Mouse (Mus musculus): ENCODE measurements at regions not wholly inside any gene's neighbourhood (a gene's known extent, or its start where the extent isn't known, plus 50 kb on each side); places are given as distances from the start of the nearest gene placed in this dataset.

DNA sequence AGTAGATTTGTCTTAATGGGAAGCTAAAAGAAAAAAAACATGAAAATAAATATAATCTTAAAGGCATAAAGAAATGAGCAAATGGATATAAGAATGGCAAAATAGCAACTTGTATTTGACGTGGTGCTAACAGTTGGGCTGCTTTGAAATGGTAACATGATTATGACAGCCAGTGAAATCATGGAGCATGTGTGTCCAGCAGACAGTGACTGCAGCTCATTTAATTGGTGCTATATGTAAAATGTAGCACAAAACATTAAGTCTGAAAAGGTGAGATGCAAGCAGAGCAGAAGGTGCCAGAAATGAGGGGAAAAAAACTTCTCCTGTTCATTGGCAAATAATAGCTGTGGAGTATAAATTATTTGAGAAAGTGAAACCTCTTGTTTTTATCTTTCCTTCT, 201.1 kb upstream of the Celf2 start:
- no peaks in the 10 kb centered on the region for H3K27me3 ChIP-seq (ENCODE audit: control insufficient read depth, insufficient read depth, insufficient read length)
- H3K4me3 ChIP-seq (ENCODE audit: insufficient read depth, poor library complexity, severe bottlenecking), result no peak overlapping the region
- no peaks in the 10 kb centered on the region for H3K79me2 ChIP-seq (ENCODE audit: control insufficient read depth, insufficient read depth)
- H3ac ChIP-seq (ENCODE audit: control insufficient read depth, insufficient read length, low read depth), result no peak overlapping the region
- TF ChIP-seq MYOD1 (IDR thresholded peaks at IDR 0.05; ENCODE audit: control insufficient read depth, insufficient read length, low read depth) (no peak), USF1 (IDR thresholded peaks at IDR 0.05; ENCODE audit: low read depth) (no peak), CTCF (IDR thresholded peaks at IDR 0.05; ENCODE audit: control insufficient read depth, insufficient read depth, insufficient read length) (no peak), FOSL1 (IDR thresholded peaks at IDR 0.05; ENCODE audit: insufficient read depth, low read length, poor library complexity, severe bottlenecking) (no peak), CEBPB (IDR thresholded peaks at IDR 0.05; ENCODE audit: low read depth) (no peak), MAX (IDR thresholded peaks at IDR 0.05) (no peak)
- no peaks in the 10 kb centered on the region for H3K79me3 ChIP-seq (ENCODE audit: low read depth)
- no peaks in the 10 kb centered on the region for H3K36me3 ChIP-seq (ENCODE audit: control insufficient read depth, insufficient read depth)

DNA sequence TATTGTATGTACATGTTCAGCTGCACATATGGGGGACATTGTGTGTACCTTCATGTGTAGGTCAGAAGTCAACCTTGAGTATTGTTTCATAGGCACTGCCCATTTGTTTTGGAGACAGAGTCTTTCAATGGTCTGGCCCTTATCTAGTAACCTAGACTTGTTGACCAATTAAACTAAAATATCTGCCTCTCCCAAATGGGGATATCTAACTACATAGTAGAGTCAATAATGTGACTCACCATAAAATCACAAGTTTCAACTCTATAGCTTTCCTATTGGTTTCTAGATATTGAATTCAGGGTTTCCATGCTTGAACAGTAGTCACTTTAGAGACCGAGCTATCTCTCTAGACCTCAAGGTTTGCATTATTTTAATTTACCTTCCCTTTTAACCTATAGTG, 174.0 kb upstream of the Celf2 start:
- Histone ChIP-seq H3K27me3 (ENCODE audit: control insufficient read depth, insufficient read depth, insufficient read length) (no peaks in the 10 kb centered on the region), H3K79me3 (ENCODE audit: low read depth) (no peaks in the 10 kb centered on the region), H3K36me3 (ENCODE audit: control insufficient read depth, insufficient read depth) (no peaks in the 10 kb centered on the region), H3ac (ENCODE audit: control insufficient read depth, insufficient read length, low read depth) (no peak overlapping the region), H3K79me2 (ENCODE audit: control insufficient read depth, insufficient read depth) (no peaks in the 10 kb centered on the region), H3K4me3 (ENCODE audit: insufficient read depth, poor library complexity, severe bottlenecking) (no peak overlapping the region)
- no peak for TF ChIP-seq CTCF (IDR thresholded peaks at IDR 0.05; ENCODE audit: control insufficient read depth, insufficient read depth, insufficient read length)

DNA sequence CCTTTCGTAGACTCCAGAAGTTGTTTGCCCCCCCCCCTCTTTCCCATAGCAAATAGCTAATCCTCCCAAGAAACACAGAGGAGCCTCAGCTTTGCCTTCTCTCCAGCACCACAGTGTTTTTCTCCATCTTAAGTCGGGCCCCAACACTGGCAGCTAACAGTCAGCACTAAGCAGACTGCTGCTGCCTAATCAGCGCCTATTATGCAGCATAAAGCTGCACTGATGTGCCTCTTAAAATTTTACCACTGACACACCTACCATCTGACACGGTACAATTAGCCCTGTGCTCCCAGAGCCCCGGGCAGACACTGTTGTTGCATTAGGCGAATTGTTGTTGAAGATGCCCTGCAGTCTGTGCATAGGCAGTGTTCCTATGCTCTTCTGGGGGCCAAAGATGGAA, 131.5 kb upstream of the Celf2 start:
- H3K36me3 ChIP-seq (ENCODE audit: control insufficient read depth, insufficient read depth), result no peaks in the 10 kb centered on the region
- H3K4me3 ChIP-seq (ENCODE audit: insufficient read depth, poor library complexity, severe bottlenecking), result no peak overlapping the region
- H3K79me3 ChIP-seq (ENCODE audit: low read depth), result no peaks in the 10 kb centered on the region
- H3ac ChIP-seq (ENCODE audit: control insufficient read depth, insufficient read length, low read depth), result no peak overlapping the region
- no peak for TF ChIP-seq MAX (IDR thresholded peaks at IDR 0.05)
- no peak for TF ChIP-seq CTCF (IDR thresholded peaks at IDR 0.05; ENCODE audit: control insufficient read depth, insufficient read depth, insufficient read length)
- TF ChIP-seq CEBPB (IDR thresholded peaks at IDR 0.05; ENCODE audit: low read depth), result no peak
- TF ChIP-seq USF1 (IDR thresholded peaks at IDR 0.05; ENCODE audit: low read depth), result no peak
- H3K27me3 ChIP-seq (ENCODE audit: control insufficient read depth, insufficient read depth, insufficient read length), result no peaks in the 10 kb centered on the region
- no peaks in the 10 kb centered on the region for H3K79me2 ChIP-seq (ENCODE audit: control insufficient read depth, insufficient read depth)

DNA sequence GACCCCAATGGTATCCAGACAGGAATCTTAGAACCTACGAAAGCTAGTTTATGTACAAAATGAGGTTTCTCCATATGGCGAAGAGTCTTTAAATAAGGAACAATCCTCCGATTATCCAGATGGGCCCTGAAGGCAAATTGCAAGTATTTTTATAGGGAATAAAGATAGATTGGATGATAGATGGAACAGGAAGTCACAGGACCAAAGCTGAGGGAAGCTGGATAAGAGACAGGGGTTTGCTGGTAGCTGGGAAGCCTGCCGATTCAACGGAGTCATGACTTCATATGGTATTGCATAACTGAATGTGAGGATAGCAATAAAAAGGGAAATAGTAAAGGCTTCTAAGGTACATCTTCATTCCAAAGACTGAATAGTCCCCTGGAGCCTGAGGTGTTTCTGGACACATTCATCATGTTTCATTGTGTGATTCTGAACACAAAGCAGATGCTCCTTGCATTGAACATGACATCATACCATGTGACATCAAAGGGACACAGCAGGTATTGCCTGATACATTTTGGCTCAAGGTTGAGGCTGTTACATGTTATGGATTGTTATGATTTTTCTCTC, 113.4 kb upstream of the Celf2 start:
- Histone ChIP-seq H3K79me3 (ENCODE audit: low read depth) (no peaks in the 10 kb centered on the region), H3K36me3 (ENCODE audit: control insufficient read depth, insufficient read depth) (no peaks in the 10 kb centered on the region), H3ac (ENCODE audit: control insufficient read depth, insufficient read length, low read depth) (no peak overlapping the region), H3K4me3 (ENCODE audit: insufficient read depth, poor library complexity, severe bottlenecking) (no peak overlapping the region), H3K27me3 (ENCODE audit: control insufficient read depth, insufficient read depth, insufficient read length) (no peaks in the 10 kb centered on the region), H3K79me2 (ENCODE audit: control insufficient read depth, insufficient read depth) (no peaks in the 10 kb centered on the region)
- TF ChIP-seq FOSL1 (IDR thresholded peaks at IDR 0.05; ENCODE audit: insufficient read depth, low read length, poor library complexity, severe bottlenecking) (no peak), CEBPB (IDR thresholded peaks at IDR 0.05; ENCODE audit: low read depth) (no peak), MAX (IDR thresholded peaks at IDR 0.05) (no peak), CTCF (IDR thresholded peaks at IDR 0.05; ENCODE audit: control insufficient read depth, insufficient read depth, insufficient read length) (no peak), MYOD1 (IDR thresholded peaks at IDR 0.05; ENCODE audit: control insufficient read depth, insufficient read length, low read depth) (no peak), USF1 (IDR thresholded peaks at IDR 0.05; ENCODE audit: low read depth) (no peak), MYOG (IDR thresholded peaks at IDR 0.05; ENCODE audit: control insufficient read depth, extremely low read depth, insufficient read length) (no peak)

DNA sequence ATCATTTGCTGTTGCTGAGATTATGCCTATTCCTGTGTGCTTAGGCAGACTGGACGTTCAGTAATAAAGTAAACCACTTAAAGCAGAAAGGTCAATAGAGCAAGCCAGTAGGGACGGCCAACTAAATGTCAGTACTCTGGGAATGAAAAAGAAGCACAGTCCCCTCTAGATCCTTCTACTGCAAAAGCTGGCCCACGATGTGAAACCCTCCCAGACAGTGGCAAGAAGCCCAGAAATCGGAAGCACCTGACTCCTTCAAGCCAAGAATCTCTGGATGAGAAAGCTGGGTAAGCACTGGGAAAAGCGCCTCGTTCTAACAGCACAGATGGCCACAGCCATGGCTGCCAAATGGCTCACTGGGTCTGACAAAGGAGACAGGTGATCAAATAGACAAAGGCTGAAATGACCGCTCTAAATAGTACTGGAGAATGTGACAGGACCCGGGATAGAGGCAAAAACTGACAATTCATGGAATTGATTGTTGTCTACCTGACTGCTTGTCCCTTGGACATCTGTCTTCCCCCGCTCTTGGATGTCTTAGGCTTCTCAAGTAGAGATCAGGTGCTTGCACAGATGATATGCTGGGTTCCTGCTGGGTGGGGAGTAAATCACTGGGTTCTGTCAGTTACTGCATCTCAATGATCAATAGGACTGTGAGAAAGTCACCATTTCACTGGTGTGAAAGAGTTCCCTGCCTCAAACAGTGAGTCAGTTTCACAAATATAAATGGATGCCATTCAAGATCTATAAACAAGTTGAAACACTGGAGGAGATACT, 110.7 kb upstream of the Celf2 start:
- TF ChIP-seq CTCF (IDR thresholded peaks at IDR 0.05; ENCODE audit: control insufficient read depth, insufficient read depth, insufficient read length) (no peak), USF1 (IDR thresholded peaks at IDR 0.05; ENCODE audit: low read depth) (no peak)
- Histone ChIP-seq H3ac (ENCODE audit: control insufficient read depth, insufficient read length, low read depth) (no peak overlapping the region), H3K27me3 (ENCODE audit: control insufficient read depth, insufficient read depth, insufficient read length) (no peaks in the 10 kb centered on the region)

DNA sequence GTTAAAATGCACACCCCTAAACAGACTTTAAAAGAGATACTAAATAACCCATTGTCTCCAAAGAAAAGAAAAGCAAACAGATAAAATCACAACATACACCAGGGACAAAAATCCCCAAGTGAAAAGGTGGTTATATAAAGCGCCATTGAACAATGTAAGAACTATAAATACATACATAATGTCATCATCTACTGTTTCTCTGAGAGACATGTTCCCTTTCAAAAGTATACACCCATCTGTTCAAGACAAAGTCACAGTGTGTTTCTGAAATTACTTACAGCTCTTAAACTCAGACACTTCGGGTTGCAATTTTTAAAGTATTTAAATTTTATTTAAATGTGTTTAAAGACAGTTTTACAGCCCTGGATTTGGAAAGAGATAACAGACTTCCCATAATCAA, 68.8 kb upstream of the Celf2 start:
- no peaks in the 10 kb centered on the region for H3K79me3 ChIP-seq (ENCODE audit: low read depth)
- no peaks in the 10 kb centered on the region for H3K36me3 ChIP-seq (ENCODE audit: control insufficient read depth, insufficient read depth)
- H3K79me2 ChIP-seq (ENCODE audit: control insufficient read depth, insufficient read depth), result no peaks in the 10 kb centered on the region
- no peaks in the 10 kb centered on the region for H3K27me3 ChIP-seq (ENCODE audit: control insufficient read depth, insufficient read depth, insufficient read length)
- no peak for TF ChIP-seq CEBPB (IDR thresholded peaks at IDR 0.05; ENCODE audit: low read depth)
- TF ChIP-seq MYOD1 (IDR thresholded peaks at IDR 0.05; ENCODE audit: control insufficient read depth, insufficient read length, low read depth), result no peak
- no peak for TF ChIP-seq MAX (IDR thresholded peaks at IDR 0.05)
- no peak overlapping the region for H3K4me3 ChIP-seq (ENCODE audit: insufficient read depth, poor library complexity, severe bottlenecking)
- H3ac ChIP-seq (ENCODE audit: control insufficient read depth, insufficient read length, low read depth), result no peak overlapping the region

More for the DNA sequence above, 110.7 kb upstream of the Celf2 start:
- Histone ChIP-seq H3K36me3 (ENCODE audit: control insufficient read depth, insufficient read depth) (no peaks in the 10 kb centered on the region), H3K4me3 (ENCODE audit: insufficient read depth, poor library complexity, severe bottlenecking) (no peak overlapping the region), H3K79me3 (ENCODE audit: low read depth) (no peaks in the 10 kb centered on the region), H3K79me2 (ENCODE audit: control insufficient read depth, insufficient read depth) (no peaks in the 10 kb centered on the region)

Measured in C2C12 (cell line).